Mouse (Mus musculus): ENCODE measurements around the gene Dhx32. TPM values are rescaled to one million over a fixed set of nuclear protein-coding genes. Genes with fewer than 3 reads are reported as not detected.

Gene Dhx32
- polyA plus RNA-seq, 1 experiment, result 6.8 TPM

GRCm38 (mm10) chr7:133684110-133684509 lies 98.4 kb downstream of the Dhx32 start:
- no peak overlapping the region for H3K27ac ChIP-seq (ENCODE audit: control insufficient read depth, insufficient read depth, low read depth, low read length, poor library complexity)
- TF ChIP-seq POLR2A (IDR thresholded peaks at IDR 0.05; ENCODE audit: borderline replicate concordance, control insufficient read depth, low read depth, low read length) (no peak), CTCF (IDR thresholded peaks at IDR 0.05; ENCODE audit: control insufficient read depth, insufficient read depth, low read length) (peak; percentile 65)
- H3K4me3 ChIP-seq (replicated peaks; ENCODE audit: control insufficient read depth, low read depth, low read length), result no peak overlapping the region
- peaks cover 5% of the 10 kb centered on the region for H3K4me1 ChIP-seq (ENCODE audit: control insufficient read depth, insufficient read depth, low read length)
- WGBS, result 75% methylated on average over 5 of the region's 5 CpGs

GRCm38 (mm10) chr7:133683626-133684025 lies 98.9 kb downstream of the Dhx32 start:
- WGBS, result 75% methylated on average over 5 of the region's 5 CpGs
- Histone ChIP-seq H3K4me3 (replicated peaks; ENCODE audit: control insufficient read depth, low read depth, low read length) (no peak overlapping the region), H3K27ac (ENCODE audit: control insufficient read depth, insufficient read depth, low read depth, low read length, poor library complexity) (no peak overlapping the region), H3K4me1 (ENCODE audit: control insufficient read depth, insufficient read depth, low read length) (peaks cover 5% of the 10 kb centered on the region)
- TF ChIP-seq CTCF (IDR thresholded peaks at IDR 0.05; ENCODE audit: control insufficient read depth, insufficient read depth, low read length) (no peak), POLR2A (IDR thresholded peaks at IDR 0.05; ENCODE audit: borderline replicate concordance, control insufficient read depth, low read depth, low read length) (no peak)

GRCm38 (mm10) chr7:133679961-133680360 lies 102.6 kb downstream of the Dhx32 start, which contains the start of gene Mmp21:
Gene Mmp21 (minus strand): TSS chr7:133680061.
- H3K27ac ChIP-seq (ENCODE audit: control insufficient read depth, insufficient read depth, low read depth, low read length, poor library complexity), result no peak within 1 kb of the TSS
- H3K4me3 ChIP-seq (replicated peaks; ENCODE audit: control insufficient read depth, low read depth, low read length), result no peak within 1 kb of the TSS
- WGBS, result 90% methylated on average over 3 of the region's 3 CpGs
- H3K4me1 ChIP-seq (ENCODE audit: control insufficient read depth, insufficient read depth, low read length), result no peaks in the 10 kb centered on the region
- no peak for TF ChIP-seq CTCF (IDR thresholded peaks at IDR 0.05; ENCODE audit: control insufficient read depth, insufficient read depth, low read length)
- TF ChIP-seq POLR2A (IDR thresholded peaks at IDR 0.05; ENCODE audit: borderline replicate concordance, control insufficient read depth, low read depth, low read length), result no peak

DNA sequence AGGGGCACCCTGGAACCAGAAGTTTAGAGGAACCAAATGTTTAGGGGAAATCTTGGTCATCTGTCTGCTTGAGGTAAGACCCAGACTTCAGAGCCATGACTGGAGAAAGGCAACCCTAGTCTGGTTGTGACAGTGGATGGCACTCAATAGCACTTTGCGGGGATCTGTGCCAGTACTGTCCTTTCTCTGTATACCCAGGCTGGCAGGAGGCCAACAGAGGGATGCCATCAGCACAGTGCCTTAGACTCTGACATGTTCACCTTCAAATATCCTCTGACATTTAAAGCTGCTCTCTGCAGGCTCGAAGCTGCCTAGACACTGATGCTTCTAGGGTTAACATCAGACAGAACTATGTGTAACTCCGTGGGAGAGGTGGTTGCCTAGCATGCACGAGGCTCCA lies 103.1 kb downstream of the Dhx32 start:
- TF ChIP-seq CTCF (IDR thresholded peaks at IDR 0.05; ENCODE audit: control insufficient read depth, insufficient read depth, low read length), result no peak
- TF ChIP-seq POLR2A (IDR thresholded peaks at IDR 0.05; ENCODE audit: borderline replicate concordance, control insufficient read depth, low read depth, low read length), result no peak
- no peaks in the 10 kb centered on the region for H3K4me1 ChIP-seq (ENCODE audit: control insufficient read depth, insufficient read depth, low read length)
- WGBS, result 74% methylated on average over 4 of the region's 4 CpGs
- no peak overlapping the region for H3K27ac ChIP-seq (ENCODE audit: control insufficient read depth, insufficient read depth, low read depth, low read length, poor library complexity)
- H3K4me3 ChIP-seq (replicated peaks; ENCODE audit: control insufficient read depth, low read depth, low read length), result no peak overlapping the region

DNA sequence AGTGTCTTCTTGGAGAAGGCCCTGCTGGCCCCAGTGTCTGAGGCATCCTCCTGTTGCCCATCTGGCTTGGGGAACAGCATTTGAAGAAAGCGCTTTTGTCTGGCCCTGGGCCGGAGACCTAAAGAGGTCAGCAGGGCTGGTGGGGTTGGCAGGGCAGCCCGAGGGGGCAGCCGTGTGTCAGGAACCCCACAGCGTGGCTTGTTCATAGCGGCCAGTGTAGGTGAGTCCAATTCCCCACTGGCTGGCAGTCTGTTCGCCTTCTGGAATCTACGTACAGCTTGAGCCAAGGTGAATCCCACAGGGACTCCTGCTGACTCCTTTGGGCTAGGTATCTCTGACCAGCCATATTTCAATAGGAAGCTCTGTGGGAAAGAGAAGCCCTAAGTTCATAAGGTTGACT lies 103.8 kb downstream of the Dhx32 start:
- no peak overlapping the region for H3K4me3 ChIP-seq (replicated peaks; ENCODE audit: control insufficient read depth, low read depth, low read length)
- 89% methylated on average over 8 of the region's 8 CpGs for WGBS
- H3K27ac ChIP-seq (ENCODE audit: control insufficient read depth, insufficient read depth, low read depth, low read length, poor library complexity), result no peak overlapping the region
- TF ChIP-seq POLR2A (IDR thresholded peaks at IDR 0.05; ENCODE audit: borderline replicate concordance, control insufficient read depth, low read depth, low read length) (no peak), CTCF (IDR thresholded peaks at IDR 0.05; ENCODE audit: control insufficient read depth, insufficient read depth, low read length) (no peak)
- no peaks in the 10 kb centered on the region for H3K4me1 ChIP-seq (ENCODE audit: control insufficient read depth, insufficient read depth, low read length)

DNA sequence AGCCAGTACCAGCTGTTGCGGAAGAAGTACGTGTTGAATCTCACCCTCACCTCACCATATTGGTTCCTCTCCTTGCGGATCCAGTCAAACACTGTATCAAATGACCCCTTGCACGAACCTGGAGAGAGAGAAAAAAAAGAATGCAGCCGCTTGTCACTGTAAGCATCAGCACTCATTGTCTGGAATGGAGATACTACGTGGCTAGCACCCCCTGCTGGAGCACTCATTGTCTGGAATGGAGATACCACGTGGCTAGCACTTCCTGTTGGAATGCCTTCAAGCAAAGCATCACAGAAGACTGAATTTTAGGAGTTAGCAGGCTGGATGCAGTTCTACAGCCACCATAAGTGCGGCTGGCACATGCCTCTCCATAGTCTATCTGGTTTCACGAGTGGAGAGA lies 106.5 kb downstream of the Dhx32 start:
- no peak for TF ChIP-seq POLR2A (IDR thresholded peaks at IDR 0.05; ENCODE audit: borderline replicate concordance, control insufficient read depth, low read depth, low read length)
- peak; percentile 18; the same call in 1 of the 2 replicates for TF ChIP-seq CTCF (IDR thresholded peaks at IDR 0.05; ENCODE audit: control insufficient read depth, insufficient read depth, low read length)
- no peaks in the 10 kb centered on the region for H3K4me1 ChIP-seq (ENCODE audit: control insufficient read depth, insufficient read depth, low read length)
- no peak overlapping the region for H3K27ac ChIP-seq (ENCODE audit: control insufficient read depth, insufficient read depth, low read depth, low read length, poor library complexity)
- WGBS, result 75% methylated on average over 9 of the region's 9 CpGs
- H3K4me3 ChIP-seq (replicated peaks; ENCODE audit: control insufficient read depth, low read depth, low read length), result no peak overlapping the region

Other genes with a start within 250 kb of the Dhx32 start
- gene Tex36, start 180.6 kb downstream of the Dhx32 start, polyA plus RNA-seq (2011; ENCODE audit: insufficient read depth, insufficient read length, low replicate concordance, missing spikeins), result not detected in 2 replicates
- 7.1 and 23.3 TPM in 2 replicates for gene Edrf1, start 145.2 kb downstream of the Dhx32 start, polyA plus RNA-seq (2011; ENCODE audit: insufficient read depth, insufficient read length, low replicate concordance, missing spikeins)
- not detected in 2 replicates for gene Mmp21, start 102.7 kb downstream of the Dhx32 start, polyA plus RNA-seq (2011; ENCODE audit: insufficient read depth, insufficient read length, low replicate concordance, missing spikeins)
- 139 and 202 TPM in 2 replicates for gene Bccip, start 73.4 kb downstream of the Dhx32 start, polyA plus RNA-seq (2011; ENCODE audit: insufficient read depth, insufficient read length, low replicate concordance, missing spikeins)
- 95.2 and 112 TPM in 2 replicates for gene Uros, start 72.7 kb downstream of the Dhx32 start, polyA plus RNA-seq (2011; ENCODE audit: insufficient read depth, insufficient read length, low replicate concordance, missing spikeins)
- gene Fank1, start 5.9 kb downstream of the Dhx32 start, polyA plus RNA-seq (2011; ENCODE audit: insufficient read depth, insufficient read length, low replicate concordance, missing spikeins), result not detected in 2 replicates

Data from bone marrow, adult 2 months (tissue).